Mouse (Mus musculus) CH12.LX (cell line): ENCODE data around the gene Stxbp1. TPM values are rescaled to one million over a fixed set of nuclear protein-coding genes. Genes with fewer than 3 reads are reported as not detected.

Experiments
- DNase-seq: peaks from one replicate; pipeline ENCODE4 v3.0.0-alpha.2; 2013; ENCODE audit errors: extremely low read depth
- H3K27ac ChIP-seq: 2 replicates; pipeline ENCODE4 v1.5.1; 2012; ENCODE audit warnings: low read depth, mild to moderate bottlenecking, control low read depth, moderate library complexity; ENCODE audit not compliant: insufficient read depth
- H3K27me3 ChIP-seq: replicated peaks from 2 replicates; pipeline ENCODE3; 2012; ENCODE audit warnings: inconsistent platforms
- H3K36me3 ChIP-seq, 2 experiments: replicated peaks in 1 of 2; 2 replicates each; pipeline versions ENCODE3 to v1.6.1; 2012; ENCODE audit warnings: inconsistent platforms in 1 of 2, low read length in 1 of 2, mild to moderate bottlenecking in 1 of 2, mixed read lengths in 1 of 2, moderate library complexity in 1 of 2; ENCODE audit not compliant: control insufficient read depth in 1 of 2, insufficient read depth in 1 of 2
- H3K4me1 ChIP-seq, 2 experiments: 2 replicates each; pipeline ENCODE4 v1.6.1; 2012; ENCODE audit warnings: inconsistent platforms in 1 of 2, moderate library complexity in 1 of 2; ENCODE audit not compliant: insufficient read depth in 2 of 2, control insufficient read depth in 1 of 2
- H3K4me2 ChIP-seq: 2 replicates; pipeline ENCODE4 v1.6.1; 2012; ENCODE audit warnings: low read depth, mild to moderate bottlenecking, control low read depth; ENCODE audit not compliant: poor library complexity, insufficient read depth, severe bottlenecking
- H3K4me3 ChIP-seq, 3 experiments: fragments of 150-350 bp in 1 of 3; sonication (generic) in 1 of 3; replicated peaks in 1 of 3; 2 replicates each; pipeline versions ENCODE3 to v1.5.1; 2011 to 2012; ENCODE audit warnings: low read depth in 2 of 3, low read length in 2 of 3, mild to moderate bottlenecking in 2 of 3, moderate library complexity in 2 of 3, control low read depth in 1 of 3, improper control_type of control experiment in 1 of 3, inconsistent platforms in 1 of 3, mixed read lengths in 1 of 3; ENCODE audit not compliant: poor library complexity in 1 of 3
- H3K79me2 ChIP-seq: replicated peaks from 2 replicates; pipeline ENCODE4 v1.6.1; 2012; ENCODE audit warnings: mild to moderate bottlenecking, moderate library complexity; ENCODE audit not compliant: control insufficient read depth, poor library complexity, insufficient read depth, severe bottlenecking; ENCODE audit errors: extremely low read depth
- H3K9ac ChIP-seq: 2 replicates; pipeline ENCODE4 v1.6.1; 2012; ENCODE audit warnings: low read depth, mild to moderate bottlenecking, control low read depth, moderate library complexity; ENCODE audit not compliant: insufficient read depth
- H3K9me3 ChIP-seq: replicated peaks from 2 replicates; pipeline ENCODE3; 2012; ENCODE audit warnings: low read length, inconsistent platforms, mixed read lengths
- CHD1 ChIP-seq: IDR thresholded peaks from 2 replicates; pipeline ENCODE4 v1.6.1; 2012; ENCODE audit warnings: low read depth, low read length, improper control_type of control experiment, inconsistent platforms
- CHD2 ChIP-seq: IDR thresholded peaks from 2 replicates; pipeline ENCODE4 v1.6.1; 2011; ENCODE audit warnings: low read length, improper control_type of control experiment
- CTCF ChIP-seq, 2 experiments: IDR thresholded peaks in 1 of 2; conservative IDR thresholded peaks in 1 of 2; 2 replicates each; pipeline ENCODE4 v1.5.1; 2011 to 2012; ENCODE audit warnings: low read depth in 2 of 2, low read length in 2 of 2, improper control_type of control experiment in 1 of 2, inconsistent platforms in 1 of 2, mild to moderate bottlenecking in 1 of 2, moderate library complexity in 1 of 2
- E2F4 ChIP-seq: IDR thresholded peaks from 2 replicates; pipeline ENCODE4 v1.6.1; 2011; ENCODE audit warnings: low read depth, low read length, improper control_type of control experiment; ENCODE audit not compliant: insufficient replicate concordance
- ELF1 ChIP-seq: IDR thresholded peaks from 2 replicates; pipeline ENCODE4 v1.6.1; 2014; ENCODE audit warnings: low read depth, mild to moderate bottlenecking, inconsistent platforms, low read length, improper control_type of control experiment
- EP300 ChIP-seq: IDR thresholded peaks from 2 replicates; pipeline ENCODE4 v1.6.1; 2011; ENCODE audit warnings: low read length, improper control_type of control experiment
- IRF4 ChIP-seq: IDR thresholded peaks from 2 replicates; pipeline ENCODE4 v1.6.1; 2014; ENCODE audit warnings: low read depth, mild to moderate bottlenecking, inconsistent platforms, low read length, improper control_type of control experiment
- JUND ChIP-seq: conservative IDR thresholded peaks from 2 replicates; pipeline ENCODE4 v1.6.1; 2011; ENCODE audit warnings: low read depth, low read length, improper control_type of control experiment
- KAT2A ChIP-seq: IDR thresholded peaks from 2 replicates; pipeline ENCODE4 v1.6.1; 2012; ENCODE audit warnings: low read length, improper control_type of control experiment, inconsistent platforms; ENCODE audit not compliant: insufficient replicate concordance
- MAFK ChIP-seq: IDR thresholded peaks from 2 replicates; pipeline ENCODE4 v1.6.1; 2011; ENCODE audit warnings: low read length, improper control_type of control experiment; ENCODE audit not compliant: insufficient replicate concordance
- MAX ChIP-seq: IDR thresholded peaks from 2 replicates; pipeline ENCODE4 v1.6.1; 2011; ENCODE audit warnings: low read length, improper control_type of control experiment
- MEF2A ChIP-seq: IDR thresholded peaks from 2 replicates; pipeline ENCODE4 v1.6.1; 2014; ENCODE audit warnings: low read depth, mild to moderate bottlenecking, inconsistent platforms, low read length, improper control_type of control experiment, borderline replicate concordance
- MXI1 ChIP-seq: IDR thresholded peaks from 2 replicates; pipeline ENCODE4 v1.6.1; 2011; ENCODE audit warnings: mild to moderate bottlenecking, low read depth, low read length, improper control_type of control experiment
- MYC ChIP-seq: IDR thresholded peaks from 2 replicates; pipeline ENCODE4 v1.6.1; 2011; ENCODE audit warnings: low read depth, mild to moderate bottlenecking, improper control_type of control experiment, low read length
- NELFE ChIP-seq: IDR thresholded peaks from 2 replicates; pipeline ENCODE4 v1.6.1; 2011; ENCODE audit warnings: low read depth, low read length, improper control_type of control experiment
- NRF1 ChIP-seq: IDR thresholded peaks from 2 replicates; pipeline ENCODE4 v1.6.1; 2014; ENCODE audit warnings: low read depth, mild to moderate bottlenecking, inconsistent platforms, low read length, improper control_type of control experiment, moderate library complexity
- POLR2A ChIP-seq: IDR thresholded peaks from 2 replicates; pipeline ENCODE4 v1.6.1; 2011; ENCODE audit warnings: low read depth, mild to moderate bottlenecking, improper control_type of control experiment, low read length
- POLR2AphosphoS2 ChIP-seq: IDR thresholded peaks from 2 replicates; pipeline ENCODE4 v1.6.1; 2011; ENCODE audit warnings: low read depth, low read length, improper control_type of control experiment
- RCOR1 ChIP-seq: conservative IDR thresholded peaks from 2 replicates; pipeline ENCODE4 v1.6.1; 2012; ENCODE audit warnings: low read depth, mild to moderate bottlenecking, inconsistent platforms, low read length, improper control_type of control experiment
- SMC3 ChIP-seq: IDR thresholded peaks from 2 replicates; pipeline ENCODE4 v1.6.1; 2011; ENCODE audit warnings: low read depth, low read length, improper control_type of control experiment
- TCF12 ChIP-seq: IDR thresholded peaks from 2 replicates; pipeline ENCODE4 v1.6.1; 2014; ENCODE audit warnings: low read depth, mild to moderate bottlenecking, inconsistent platforms, low read length, improper control_type of control experiment
- USF1 ChIP-seq: IDR thresholded peaks from 2 replicates; pipeline ENCODE4 v1.6.1; 2014; ENCODE audit warnings: low read depth, mild to moderate bottlenecking, inconsistent platforms, low read length, improper control_type of control experiment
- USF2 ChIP-seq: conservative IDR thresholded peaks from 2 replicates; pipeline ENCODE4 v1.6.1; 2011; ENCODE audit warnings: low read depth, low read length, improper control_type of control experiment
- ZKSCAN1 ChIP-seq: IDR thresholded peaks from 2 replicates; pipeline ENCODE4 v1.6.1; 2012; ENCODE audit warnings: low read depth, inconsistent platforms, low read length, improper control_type of control experiment, borderline replicate concordance
- dilution Hi-C: fragments of 300-500 bp; cut with MboI; formaldehyde crosslinking; loops from 2 replicates; pipeline ENCODE4 v1.14.3; 2020; ENCODE audit warnings: low sequenced_read_pairs; ENCODE audit not compliant: extremely low pct_unique_long_range_greater_than_20kb, extremely low pct_ligation_motif_present
- in situ Hi-C: fragments of 300-500 bp; cut with MboI; formaldehyde crosslinking; loops from 3 replicates; pipeline ENCODE4 v1.14.3; 2019; ENCODE audit warnings: low sequenced_read_pairs, low pct_ligation_motif_present, low pct_unique_long_range_greater_than_20kb, mixed read lengths
- polyA plus RNA-seq: library from polyadenylated mRNA; unstranded; fragments of >175 nt; gene quantifications from 2 replicates; pipeline ENCODE4 v1.2.1, GENCODE M21; 2012; ENCODE audit warnings: low read depth; ENCODE audit not compliant: insufficient read length
- total RNA-seq, 2 experiments: library from RNA; depleted of rRNA; stranded (reverse); fragments of 300-350 nt in 1 of 2; fragments of >200 nt in 1 of 2; gene quantifications; 2 replicates each; pipeline ENCODE4 v1.2.3; 2012 to 2014

Stxbp1 gene
- total and polyA plus RNA-seq, 3 experiments = 1.5 to 8.3 (median 2.5) TPM

DNA sequence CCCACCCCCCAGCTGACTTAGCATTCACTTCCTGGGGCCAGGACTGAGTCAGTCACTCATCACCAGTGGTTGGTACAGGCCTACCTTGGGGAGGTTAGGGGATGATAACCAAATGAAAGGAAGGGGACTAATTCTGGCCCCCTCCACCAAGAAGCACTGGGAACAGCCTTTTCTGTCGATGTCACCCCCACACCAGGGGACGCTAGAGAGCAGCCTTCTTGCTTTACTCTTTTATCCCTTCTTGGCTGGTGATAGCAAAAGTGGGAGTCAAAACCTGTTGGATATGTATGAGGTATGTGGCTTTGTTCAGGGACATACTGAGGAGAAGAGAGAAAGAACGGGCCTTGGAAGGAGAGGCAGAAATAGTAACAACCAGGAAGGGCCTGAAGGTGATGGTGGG is 83.7 kb downstream of the Stxbp1 start:
- in situ Hi-C loops = no loop called here
- Histone ChIP-seq H3K4me1 (peaks cover 0 to 3% of the 10 kb centered on the region in 2 experiments; a peak in 2 of 4 replicates), H3K79me2 (no peaks in the 10 kb centered on the region), H3K4me2 (no peak overlapping the region), H3K9me3 (no peaks in the 10 kb centered on the region), H3K27me3 (no peaks in the 10 kb centered on the region), H3K9ac (no peak overlapping the region), H3K4me3 (no peak overlapping the region), H3K27ac (no peak overlapping the region), H3K36me3 (peaks cover 25 to 56% of the 10 kb centered on the region in 2 experiments)
- dilution Hi-C loops = no loop called here
- DNase-seq = no peak
- peak; percentile 54 to 55; a peak in 3 of 4 replicates for TF ChIP-seq CTCF (conservative IDR thresholded peaks at IDR 0.05 in 1 of 2, IDR thresholded peaks at IDR 0.05 in 1 of 2; ENCODE audit: low read depth in 2 of 2, low read length in 2 of 2)
- peak; percentile 36 for TF ChIP-seq SMC3
- no peak for TF ChIP-seq POLR2A

DNA sequence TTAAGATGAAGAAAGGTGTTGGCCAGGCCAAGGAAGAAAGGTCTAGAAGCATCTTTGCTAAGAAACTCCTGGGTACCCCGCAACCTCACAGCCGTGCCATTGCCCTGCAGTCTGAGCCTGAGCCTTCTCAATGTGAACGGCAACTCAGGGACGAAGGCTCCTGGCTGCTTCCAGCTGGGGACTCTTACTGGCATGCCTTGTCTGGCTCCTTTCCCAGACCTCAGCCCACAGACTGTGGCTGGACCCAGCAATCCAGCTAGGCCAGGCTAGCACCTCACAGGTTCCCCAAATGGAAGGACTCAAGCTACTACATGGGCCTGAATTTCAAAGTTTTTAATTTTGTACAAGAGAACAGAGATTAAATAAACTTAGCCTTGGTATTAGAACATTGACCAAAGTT is 85.2 kb downstream of the Stxbp1 start:
- no peak overlapping the region for H3K9ac ChIP-seq
- H3K79me2 ChIP-seq = no peaks in the 10 kb centered on the region
- no peaks in the 10 kb centered on the region for H3K9me3 ChIP-seq
- H3K4me3 ChIP-seq = no peak overlapping the region
- dilution Hi-C loops = no loop called here
- H3K36me3 ChIP-seq = peaks cover 25 to 57% of the 10 kb centered on the region in 2 experiments
- H3K27me3 ChIP-seq = no peaks in the 10 kb centered on the region
- no peak for DNase-seq
- no peak overlapping the region for H3K27ac ChIP-seq
- TF ChIP-seq E2F4 (no peak), MYC (no peak), SMC3 (no peak), MAFK (no peak), JUND (no peak), USF2 (no peak), KAT2A (no peak), MXI1 (no peak), POLR2A (no peak), MEF2A (no peak), EP300 (no peak), CHD1 (no peak), TCF12 (no peak), CTCF (conservative IDR thresholded peaks at IDR 0.05 in 1 of 2, IDR thresholded peaks at IDR 0.05 in 1 of 2; ENCODE audit: low read depth in 2 of 2, low read length in 2 of 2) (no peak)
- in situ Hi-C loops = no loop called here
- peaks cover 0 to 10% of the 10 kb centered on the region in 2 experiments; a peak in 3 of 4 replicates for H3K4me1 ChIP-seq
- no peak overlapping the region for H3K4me2 ChIP-seq

DNA sequence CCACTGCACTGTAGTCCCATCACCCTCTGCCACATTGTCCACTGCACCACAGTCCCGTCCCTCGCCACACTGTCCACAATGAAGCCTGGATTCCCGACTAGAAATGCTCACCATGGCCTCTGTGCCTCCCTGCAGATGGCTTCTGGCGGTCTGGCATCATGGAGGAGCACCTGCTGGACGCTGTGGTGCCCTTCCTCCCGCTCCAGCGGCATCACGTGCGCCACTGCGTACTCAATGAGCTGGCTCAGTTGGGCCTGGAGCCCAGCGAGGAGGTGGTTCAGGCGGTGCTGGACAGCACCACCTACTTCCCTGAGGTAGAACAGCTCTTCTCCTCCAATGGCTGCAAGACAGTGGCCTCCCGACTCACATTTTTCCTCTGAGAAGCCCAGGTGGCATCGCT is 85.7 kb downstream of the Stxbp1 start:
- Histone ChIP-seq H3K4me1 (peaks cover 0 to 10% of the 10 kb centered on the region in 2 experiments; a peak in 3 of 4 replicates), H3K4me2 (no peak overlapping the region), H3K9me3 (no peaks in the 10 kb centered on the region), H3K27ac (no peak overlapping the region), H3K79me2 (no peaks in the 10 kb centered on the region), H3K36me3 (peaks cover 25 to 57% of the 10 kb centered on the region in 2 experiments), H3K4me3 (no peak overlapping the region), H3K9ac (no peak overlapping the region), H3K27me3 (no peaks in the 10 kb centered on the region)
- TF ChIP-seq ZKSCAN1 = no peak
- no peak for TF ChIP-seq IRF4
- no peak for TF ChIP-seq CTCF (conservative IDR thresholded peaks at IDR 0.05 in 1 of 2, IDR thresholded peaks at IDR 0.05 in 1 of 2; ENCODE audit: low read depth in 2 of 2, low read length in 2 of 2)
- no peak for TF ChIP-seq USF2
- no peak for TF ChIP-seq NRF1
- TF ChIP-seq POLR2AphosphoS2 = no peak
- TF ChIP-seq MXI1 = no peak
- TF ChIP-seq POLR2A = no peak
- no peak for TF ChIP-seq JUND
- no peak for TF ChIP-seq RCOR1
- no peak for TF ChIP-seq SMC3
- TF ChIP-seq MAX = no peak
- TF ChIP-seq TCF12 = no peak
- TF ChIP-seq USF1 = no peak
- no peak for TF ChIP-seq MAFK
- TF ChIP-seq NELFE = no peak
- TF ChIP-seq EP300 = no peak
- no peak for TF ChIP-seq CHD2
- TF ChIP-seq ELF1 = no peak
- no peak for TF ChIP-seq MYC
- in situ Hi-C loops = no loop called here
- dilution Hi-C loops = no loop called here
- no peak for DNase-seq
